Mouse (Mus musculus): ENCODE measurements around the gene Bmx. TPM values are rescaled to one million over a fixed set of nuclear protein-coding genes. Genes with fewer than 3 reads are reported as not detected.

Gene Bmx
- total and polyA plus RNA-seq, 3 experiments, result not detected

- Histone ChIP-seq H3K9ac (ENCODE audit: control insufficient read depth, low read depth, low read length, poor library complexity, severe bottlenecking) (no peak overlapping the region), H3K4me1 (ENCODE audit: control insufficient read depth in 1 of 2, insufficient read depth in 2 of 2, low read length in 2 of 2) (no peaks in the 10 kb centered on the region), H3K27me3 (ENCODE audit: control insufficient read depth in 1 of 2, insufficient read depth in 2 of 2, low read length in 2 of 2) (peaks cover 0 to 4% of the 10 kb centered on the region in 2 experiments; a peak in 2 of 4 replicates), H3K27ac (ENCODE audit: control insufficient read depth, low read depth, low read length) (no peak overlapping the region), H3K79me2 (ENCODE audit: control insufficient read depth, insufficient read depth, low read length, poor library complexity) (no peaks in the 10 kb centered on the region), H3K9me3 (replicated peaks; ENCODE audit: insufficient read depth, low read length) (no peaks in the 10 kb centered on the region), H3K36me3 (ENCODE audit: control insufficient read depth in 1 of 2, insufficient read depth in 2 of 2, low read length in 2 of 2) (no peaks in the 10 kb centered on the region), H3K4me3 (ENCODE audit: control insufficient read depth in 1 of 2, insufficient read depth in 1 of 2, low read depth in 2 of 2, low read length in 2 of 2) (no peak overlapping the region)
- no peak for DNase-seq (ENCODE audit: low read depth, low spot score)
- no peak for TF ChIP-seq ZMIZ1 (IDR thresholded peaks at IDR 0.05; ENCODE audit: low read depth, low read length)
- no peak for TF ChIP-seq RCOR1 (IDR thresholded peaks at IDR 0.05; ENCODE audit: low read depth, low read length)
Measured at GRCm38 (mm10) chrX:164233380-164233779, 24.6 kb downstream of the Bmx start.

DNA sequence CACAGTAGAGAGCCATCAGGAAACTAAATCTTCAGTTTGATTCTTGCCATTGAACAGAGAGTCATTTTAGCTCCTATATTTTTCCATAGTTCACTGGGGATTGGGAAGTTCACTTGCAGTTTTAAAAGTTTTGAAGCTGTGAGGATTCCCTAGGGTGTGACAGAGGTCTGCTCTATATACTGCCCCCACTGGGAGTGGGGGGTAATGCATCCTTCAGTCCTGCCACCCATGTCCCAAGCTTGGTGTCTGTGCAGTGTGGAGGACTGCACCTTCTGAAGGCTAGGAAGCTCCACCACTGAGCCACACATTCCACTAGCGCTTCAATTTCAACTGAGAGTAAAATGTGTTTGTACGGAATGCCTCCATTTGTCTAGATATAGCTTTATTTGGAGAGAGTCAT is 36.0 kb downstream of the Bmx start:
- TF ChIP-seq MAZ (IDR thresholded peaks at IDR 0.05; ENCODE audit: low read depth, low read length) (no peak), HCFC1 (IDR thresholded peaks at IDR 0.05; ENCODE audit: low read depth, low read length) (no peak), E2F4 (IDR thresholded peaks at IDR 0.05; ENCODE audit: borderline replicate concordance, low read depth, low read length) (no peak), RCOR1 (IDR thresholded peaks at IDR 0.05; ENCODE audit: low read depth, low read length) (no peak), BHLHE40 (IDR thresholded peaks at IDR 0.05; ENCODE audit: borderline replicate concordance, low read depth, low read length) (no peak), CTCF (IDR thresholded peaks at IDR 0.05 in 2 of 3, conservative IDR thresholded peaks at IDR 0.05 in 1 of 3; ENCODE audit: control insufficient read depth in 1 of 3, insufficient read depth in 1 of 3, low read depth in 2 of 3, low read length in 3 of 3, poor library complexity in 1 of 3, severe bottlenecking in 1 of 3) (peak; percentile 63 to 84 (median 65)), SMC3 (IDR thresholded peaks at IDR 0.05; ENCODE audit: low read depth, low read length) (peak; percentile 15; the same call in 1 of the 2 replicates), ZC3H11A (IDR thresholded peaks at IDR 0.05; ENCODE audit: low read depth, low read length) (no peak), SIN3A (IDR thresholded peaks at IDR 0.05; ENCODE audit: low read length) (no peak), ZKSCAN1 (IDR thresholded peaks at IDR 0.05; ENCODE audit: low read depth, low read length) (no peak), MAFK (IDR thresholded peaks at IDR 0.05; ENCODE audit: borderline replicate concordance, low read depth, low read length) (no peak), GATA1 (IDR thresholded peaks at IDR 0.05; ENCODE audit: low read depth, low read length) (no peak)
- H3K27me3 ChIP-seq (ENCODE audit: control insufficient read depth in 1 of 2, insufficient read depth in 2 of 2, low read length in 2 of 2), result peaks cover 2% of the 10 kb centered on the region in 2 experiments; a peak in 3 of 4 replicates

GRCm38 (mm10) chrX:164200547-164200946 is 57.4 kb downstream of the Bmx start:
- Histone ChIP-seq H3K27me3 (ENCODE audit: control insufficient read depth in 1 of 2, insufficient read depth in 2 of 2, low read length in 2 of 2) (no peaks in the 10 kb centered on the region; a peak in 1 of 4 replicates), H3K4me3 (ENCODE audit: control insufficient read depth in 1 of 2, insufficient read depth in 1 of 2, low read depth in 2 of 2, low read length in 2 of 2) (no peak overlapping the region), H3K4me1 (ENCODE audit: control insufficient read depth in 1 of 2, insufficient read depth in 2 of 2, low read length in 2 of 2) (no peaks in the 10 kb centered on the region; a peak in 1 of 4 replicates), H3K36me3 (ENCODE audit: control insufficient read depth in 1 of 2, insufficient read depth in 2 of 2, low read length in 2 of 2) (no peaks in the 10 kb centered on the region), H3K79me2 (ENCODE audit: control insufficient read depth, insufficient read depth, low read length, poor library complexity) (no peaks in the 10 kb centered on the region), H3K27ac (ENCODE audit: control insufficient read depth, low read depth, low read length) (no peak overlapping the region), H3K9ac (ENCODE audit: control insufficient read depth, low read depth, low read length, poor library complexity, severe bottlenecking) (no peak overlapping the region), H3K9me3 (replicated peaks; ENCODE audit: insufficient read depth, low read length) (no peaks in the 10 kb centered on the region)
- no peak for DNase-seq (ENCODE audit: low read depth, low spot score)
- TF ChIP-seq CTCF (IDR thresholded peaks at IDR 0.05 in 2 of 3, conservative IDR thresholded peaks at IDR 0.05 in 1 of 3; ENCODE audit: control insufficient read depth in 1 of 3, insufficient read depth in 1 of 3, low read depth in 2 of 3, low read length in 3 of 3, poor library complexity in 1 of 3, severe bottlenecking in 1 of 3) (no peak), HCFC1 (IDR thresholded peaks at IDR 0.05; ENCODE audit: low read depth, low read length) (no peak), MAZ (IDR thresholded peaks at IDR 0.05; ENCODE audit: low read depth, low read length) (no peak), ZC3H11A (IDR thresholded peaks at IDR 0.05; ENCODE audit: low read depth, low read length) (no peak), EP300 (IDR thresholded peaks at IDR 0.05; ENCODE audit: low read depth in 1 of 2, low read length in 2 of 2) (no peak), POLR2AphosphoS5 (IDR thresholded peaks at IDR 0.05; ENCODE audit: borderline replicate concordance, low read depth, low read length) (no peak), ZMIZ1 (IDR thresholded peaks at IDR 0.05; ENCODE audit: low read depth, low read length) (no peak), UBTF (IDR thresholded peaks at IDR 0.05; ENCODE audit: borderline replicate concordance, insufficient read depth, low read depth, low read length) (no peak), BHLHE40 (IDR thresholded peaks at IDR 0.05; ENCODE audit: borderline replicate concordance, low read depth, low read length) (no peak), ZKSCAN1 (IDR thresholded peaks at IDR 0.05; ENCODE audit: low read depth, low read length) (no peak), MEF2A (IDR thresholded peaks at IDR 0.05; ENCODE audit: extremely low read depth, insufficient replicate concordance, low read depth, low read length, poor library complexity, severe bottlenecking) (no peak), RAD21 (IDR thresholded peaks at IDR 0.05; ENCODE audit: low read depth, low read length) (no peak), POLR2A (IDR thresholded peaks at IDR 0.05; ENCODE audit: control insufficient read depth in 1 of 2, insufficient read depth in 1 of 2, low read depth in 1 of 2, low read length in 2 of 2, poor library complexity in 1 of 2) (no peak), JUND (IDR thresholded peaks at IDR 0.05; ENCODE audit: low read depth, low read length) (no peak), SMC3 (IDR thresholded peaks at IDR 0.05; ENCODE audit: low read depth, low read length) (no peak), USF1 (IDR thresholded peaks at IDR 0.05; ENCODE audit: low read depth, low read length) (no peak), KAT2A (conservative IDR thresholded peaks at IDR 0.05; ENCODE audit: low read depth, low read length) (no peak), SIN3A (IDR thresholded peaks at IDR 0.05; ENCODE audit: low read length) (no peak), GATA1 (IDR thresholded peaks at IDR 0.05; ENCODE audit: low read depth, low read length) (no peak), NRF1 (IDR thresholded peaks at IDR 0.05; ENCODE audit: insufficient read depth, low read depth, low read length, poor library complexity, severe bottlenecking) (no peak)

More for the DNA sequence above, 36.0 kb downstream of the Bmx start:
- no peak overlapping the region for H3K9ac ChIP-seq (ENCODE audit: control insufficient read depth, low read depth, low read length, poor library complexity, severe bottlenecking)
- H3K36me3 ChIP-seq (ENCODE audit: control insufficient read depth in 1 of 2, insufficient read depth in 2 of 2, low read length in 2 of 2), result no peaks in the 10 kb centered on the region
- H3K4me3 ChIP-seq (ENCODE audit: control insufficient read depth in 1 of 2, insufficient read depth in 1 of 2, low read depth in 2 of 2, low read length in 2 of 2), result no peak overlapping the region
- no peaks in the 10 kb centered on the region for H3K4me1 ChIP-seq (ENCODE audit: control insufficient read depth in 1 of 2, insufficient read depth in 2 of 2, low read length in 2 of 2)
- H3K9me3 ChIP-seq (replicated peaks; ENCODE audit: insufficient read depth, low read length), result no peaks in the 10 kb centered on the region
- H3K79me2 ChIP-seq (ENCODE audit: control insufficient read depth, insufficient read depth, low read length, poor library complexity), result no peaks in the 10 kb centered on the region
- DNase-seq (ENCODE audit: low read depth, low spot score), result peak; percentile 59
- H3K27ac ChIP-seq (ENCODE audit: control insufficient read depth, low read depth, low read length), result no peak overlapping the region
